Mouse (Mus musculus): ENCODE data around the gene Ltc4s.

Ltc4s gene

DNA sequence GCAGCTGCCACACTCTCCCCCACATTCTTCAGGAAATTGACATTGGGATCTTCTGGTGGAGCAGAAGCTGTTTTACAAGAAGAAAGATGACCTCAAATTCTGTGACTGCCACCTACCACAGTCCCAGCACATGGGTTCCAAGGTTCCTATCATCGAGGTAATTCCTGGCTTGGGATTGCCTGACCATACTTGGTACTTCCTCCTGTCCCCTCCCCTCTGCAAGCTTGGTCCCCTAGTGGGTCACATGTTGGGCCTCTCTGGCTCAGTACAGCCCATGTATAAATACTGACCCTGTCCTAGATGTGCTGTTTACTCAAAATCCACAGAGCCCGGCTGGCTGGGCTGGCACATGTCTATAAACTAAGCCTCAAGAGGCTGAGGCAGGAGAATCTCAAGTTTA lies 32.4 kb downstream of the Ltc4s start:
- no peak for ATAC-seq (ENCODE audit: insufficient number of reproducible peaks, low FRiP score, low TSS enrichment)

DNA sequence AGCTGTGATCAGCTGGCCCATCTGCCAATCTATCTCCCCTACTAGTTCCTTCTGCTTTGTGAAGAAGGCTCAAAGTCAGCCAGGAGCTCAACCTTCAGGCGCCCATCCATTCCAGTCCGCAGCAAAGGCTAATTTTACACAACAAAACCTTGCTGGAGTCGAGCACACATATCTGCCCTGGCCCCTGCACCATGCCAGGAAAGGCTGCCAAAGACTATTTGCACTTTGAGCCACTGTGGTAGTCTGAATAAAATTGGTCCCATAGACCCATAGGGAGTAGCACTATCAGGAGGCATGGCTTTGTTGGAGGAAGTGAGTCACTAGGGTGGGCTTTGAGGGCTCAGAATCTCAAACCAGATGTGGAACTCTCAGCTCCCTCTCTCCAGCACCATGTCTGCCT lies 33.0 kb downstream of the Ltc4s start:
- no peak for ATAC-seq (ENCODE audit: insufficient number of reproducible peaks, low FRiP score, low TSS enrichment)

DNA sequence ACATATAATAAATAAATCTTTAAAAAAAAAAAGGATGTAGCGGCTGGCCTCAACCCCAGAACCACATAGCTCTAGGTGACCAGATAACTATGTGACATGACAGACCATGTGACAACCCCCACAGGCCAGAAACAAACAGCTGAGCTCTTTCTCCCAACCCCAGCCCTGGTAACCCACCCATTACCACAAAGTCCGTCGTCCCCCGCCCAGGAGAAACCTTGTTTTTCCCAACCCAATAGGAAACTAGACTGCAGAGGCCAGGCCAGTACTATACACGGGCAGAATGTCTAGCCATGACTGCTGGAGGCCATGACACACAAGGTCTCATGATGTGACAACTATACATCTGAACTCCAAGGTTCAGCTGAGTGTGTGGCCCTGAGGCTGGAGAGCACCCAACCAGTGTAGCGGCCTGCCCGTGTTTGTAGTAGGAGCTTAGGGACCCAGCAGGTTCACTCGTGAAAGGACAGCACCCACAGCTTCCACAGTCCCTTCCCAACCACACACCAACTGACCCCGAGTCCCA lies 35.1 kb downstream of the Ltc4s start:
- ATAC-seq (ENCODE audit: insufficient number of reproducible peaks, low FRiP score, low TSS enrichment) = no peak

DNA sequence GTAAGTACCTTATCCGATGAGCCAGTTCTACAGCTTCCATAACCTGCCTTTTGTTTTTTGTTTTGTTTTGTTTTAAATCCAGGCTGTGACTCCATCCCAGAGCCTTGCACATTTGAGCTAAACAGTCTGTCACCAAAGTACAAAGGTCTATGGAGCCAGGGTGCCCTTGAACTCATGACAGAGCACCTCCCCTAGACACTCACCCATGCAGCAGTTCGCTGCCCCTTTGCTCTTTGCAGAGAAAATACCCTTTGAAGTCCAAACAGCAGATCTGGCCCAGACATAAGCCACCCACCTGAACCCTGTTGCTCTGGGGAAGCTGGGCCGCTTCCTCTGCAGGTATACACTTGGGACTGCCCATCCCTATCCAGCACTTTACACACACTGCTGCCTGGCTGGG lies 36.8 kb downstream of the Ltc4s start:
- no peak for ATAC-seq (ENCODE audit: insufficient number of reproducible peaks, low FRiP score, low TSS enrichment)

DNA sequence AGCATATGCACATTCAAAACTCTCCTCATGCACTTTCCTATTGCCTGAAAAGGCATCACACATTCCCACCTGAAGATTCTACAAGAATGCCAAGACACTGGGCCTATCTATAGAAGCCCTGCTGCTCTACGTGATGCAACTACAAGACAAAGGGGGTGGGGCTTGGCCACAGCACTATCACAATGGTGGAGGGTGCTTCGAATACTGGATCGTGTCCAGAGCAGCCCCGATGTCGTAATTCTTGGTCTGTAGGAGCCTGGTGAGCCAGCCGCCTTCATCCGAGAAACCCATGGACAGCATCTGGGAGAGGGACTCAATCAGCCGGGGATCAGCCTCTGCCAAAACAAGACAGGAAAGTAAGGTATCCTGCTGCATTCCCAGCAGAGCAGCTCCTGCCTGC lies 37.8 kb downstream of the Ltc4s start:
- ATAC-seq (ENCODE audit: insufficient number of reproducible peaks, low FRiP score, low TSS enrichment) = no peak

DNA sequence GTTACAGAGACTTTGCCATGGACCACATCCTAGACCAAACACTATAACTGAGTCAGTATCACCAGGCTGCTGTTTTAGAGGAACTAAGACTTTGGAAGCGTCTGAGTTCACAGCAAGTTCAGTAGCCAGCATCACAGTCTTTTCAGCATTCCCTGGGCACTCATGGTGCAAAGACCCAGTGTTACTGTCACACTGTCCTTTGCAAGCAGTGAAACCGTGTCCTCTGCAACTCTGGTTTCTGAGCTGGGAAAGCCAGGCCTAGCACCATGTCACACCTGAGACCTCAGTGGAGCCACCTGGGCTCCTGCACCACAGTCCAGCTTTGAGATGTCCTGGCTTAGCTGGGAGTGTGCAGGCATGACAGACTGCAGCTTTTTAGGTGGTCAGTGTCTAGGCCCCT lies 39.5 kb downstream of the Ltc4s start:
- no peak for ATAC-seq (ENCODE audit: insufficient number of reproducible peaks, low FRiP score, low TSS enrichment)

DNA sequence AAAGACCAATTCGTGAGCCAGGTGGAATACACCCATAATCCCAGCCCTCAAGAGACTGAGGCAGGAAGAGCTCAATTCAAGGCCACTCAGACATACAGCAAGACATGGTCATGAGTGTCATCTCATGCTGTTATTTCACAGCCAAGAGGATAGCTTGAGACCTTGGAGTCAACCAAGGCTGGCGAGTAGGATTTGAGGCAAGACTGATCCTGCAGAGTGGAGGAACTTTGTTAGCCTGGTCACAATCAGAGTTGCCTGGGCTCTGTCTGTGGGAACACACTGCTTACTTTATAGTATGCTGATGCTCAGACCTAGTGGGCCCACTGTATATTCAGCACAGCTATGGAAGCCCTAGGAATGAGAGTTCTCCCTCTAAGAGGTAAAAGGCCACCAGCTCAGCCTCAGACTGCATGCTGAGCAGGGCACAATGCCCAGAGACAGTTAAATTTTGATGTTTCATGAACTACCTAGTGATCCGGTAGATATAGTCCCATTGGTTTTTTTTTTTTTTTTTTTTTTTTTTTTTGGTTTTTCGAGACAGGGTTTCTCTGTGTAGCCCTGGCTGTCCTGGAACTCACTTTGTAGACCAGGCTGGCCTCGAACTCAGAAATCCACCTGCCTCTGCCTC lies 40.1 kb downstream of the Ltc4s start:
- ATAC-seq (ENCODE audit: insufficient number of reproducible peaks, low FRiP score, low TSS enrichment) = no peak

DNA sequence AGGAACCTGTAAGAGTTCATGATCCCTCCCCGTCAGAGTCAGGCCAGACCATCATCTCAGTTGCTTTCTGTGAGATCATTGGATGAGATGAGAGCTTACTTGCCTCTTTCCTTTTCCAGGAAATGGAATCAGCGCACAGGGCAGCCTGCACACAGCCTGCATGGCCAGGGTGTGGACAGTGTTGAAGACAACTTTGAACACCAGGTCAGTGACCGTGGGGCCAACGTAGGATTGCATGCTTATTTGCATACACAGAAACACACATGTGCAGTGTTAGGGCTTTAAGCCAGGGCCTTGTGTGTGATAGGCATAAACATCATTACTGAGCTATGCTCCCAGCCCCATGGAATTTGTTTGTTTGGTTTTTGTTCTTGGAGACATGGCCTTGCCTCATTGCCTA lies 40.9 kb downstream of the Ltc4s start:
- no peak for ATAC-seq (ENCODE audit: insufficient number of reproducible peaks, low FRiP score, low TSS enrichment)

DNA sequence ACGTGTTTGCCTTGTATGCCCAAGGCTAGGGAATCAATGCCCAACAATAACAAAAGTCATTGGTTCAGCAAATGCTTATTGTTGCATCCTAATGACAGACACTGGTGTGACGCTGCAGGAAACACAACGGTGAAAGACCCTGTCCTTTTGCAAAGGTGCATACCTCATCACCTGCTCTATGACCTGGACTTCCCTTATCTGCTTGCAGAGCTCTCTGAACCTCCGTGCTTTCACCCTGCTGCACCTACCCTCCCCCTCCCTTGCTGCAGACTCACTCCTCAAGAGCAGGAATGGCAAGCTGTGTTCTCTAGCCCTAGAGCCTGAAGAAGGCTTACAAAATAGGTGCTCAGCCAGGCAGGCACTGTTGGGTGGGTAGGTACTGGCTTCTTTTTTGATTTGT lies 43.6 kb downstream of the Ltc4s start:
- ATAC-seq (ENCODE audit: insufficient number of reproducible peaks, low FRiP score, low TSS enrichment) = no peak

DNA sequence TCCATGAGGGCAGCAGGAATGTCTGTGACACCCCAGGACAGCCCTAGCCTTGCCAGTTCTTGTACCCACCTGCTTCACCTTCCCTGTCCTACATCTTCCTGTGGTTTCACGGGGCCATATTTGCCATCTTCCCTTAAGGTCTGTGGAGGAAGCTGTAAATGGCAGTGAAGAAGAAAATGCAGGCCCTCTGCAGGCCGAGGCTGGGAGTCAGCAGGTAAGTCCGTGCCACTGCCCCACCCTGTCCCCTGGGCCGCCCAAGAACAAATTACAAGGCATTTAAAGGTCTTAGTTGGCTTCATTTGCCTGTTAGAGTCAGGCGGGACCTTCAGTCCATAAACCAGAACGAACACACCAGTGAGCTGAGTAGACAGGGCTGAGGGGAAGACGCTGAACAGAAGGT lies 44.3 kb downstream of the Ltc4s start:
- ATAC-seq (ENCODE audit: insufficient number of reproducible peaks, low FRiP score, low TSS enrichment) = no peak

DNA sequence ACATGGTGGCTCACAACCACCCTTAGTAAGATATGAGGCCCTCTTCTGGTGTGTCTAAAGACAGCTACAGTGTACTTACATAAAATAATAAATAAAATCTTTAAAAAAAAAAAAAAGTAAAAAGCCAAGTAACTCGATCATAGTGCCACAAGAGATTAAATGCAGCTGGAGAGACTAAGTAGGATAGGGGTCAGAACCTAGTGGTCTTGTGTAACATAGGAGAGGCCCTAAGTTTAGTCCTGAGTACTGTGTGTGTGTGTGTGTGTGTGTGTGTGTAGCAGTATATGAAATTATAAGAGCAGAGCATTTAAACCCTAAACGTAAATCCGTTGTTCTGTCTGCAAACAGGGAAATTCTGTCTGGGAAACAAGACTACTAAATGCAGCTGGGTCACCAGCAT lies 46.1 kb downstream of the Ltc4s start:
- ATAC-seq (ENCODE audit: insufficient number of reproducible peaks, low FRiP score, low TSS enrichment) = no peak

DNA sequence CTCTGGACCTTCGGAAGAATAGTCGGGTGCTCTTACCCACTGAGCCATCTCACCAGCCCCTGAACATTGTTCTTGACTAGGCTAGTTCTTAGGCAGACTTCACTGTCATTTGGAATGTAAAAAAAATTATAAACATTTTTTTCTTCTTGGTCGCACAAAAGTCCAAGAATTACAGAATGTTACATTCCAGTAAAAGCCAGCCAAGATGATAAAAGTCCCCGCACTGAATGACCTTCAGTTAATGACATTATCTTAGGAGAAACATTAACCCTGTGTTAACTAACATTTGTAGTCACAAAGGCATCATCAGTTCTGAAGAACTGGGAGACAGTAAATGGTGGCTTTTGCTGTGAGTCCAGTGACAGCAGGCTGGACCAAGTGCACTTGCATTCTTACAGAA lies 48.1 kb downstream of the Ltc4s start:
- ATAC-seq (ENCODE audit: insufficient number of reproducible peaks, low FRiP score, low TSS enrichment) = no peak

DNA sequence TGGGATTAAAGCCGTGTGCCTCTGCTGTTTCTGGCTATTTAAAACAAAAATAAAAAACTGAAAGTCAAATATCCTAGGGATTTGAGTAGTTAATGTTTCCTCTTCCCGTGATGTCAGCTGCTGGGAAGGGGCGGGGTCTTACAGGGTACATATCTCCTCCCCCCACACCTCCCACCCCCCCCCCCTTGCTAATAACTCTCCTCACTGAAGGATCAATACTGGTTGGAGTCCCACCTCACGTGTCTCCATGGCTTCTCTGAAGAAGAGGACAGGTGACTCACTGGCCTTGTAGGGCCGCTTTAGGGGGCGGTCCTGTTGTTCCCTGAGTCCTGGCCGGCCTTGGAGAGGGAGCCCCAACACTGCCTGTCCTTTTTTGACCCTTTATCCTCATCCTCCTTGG lies 49.7 kb downstream of the Ltc4s start:
- no peak for ATAC-seq (ENCODE audit: insufficient number of reproducible peaks, low FRiP score, low TSS enrichment)
